Mouse (Mus musculus) cerebral cortex, adult 2 months (tissue): ENCODE results near the gene Acat2.

Experiments used
- WGBS: fragments of 180-500 bp; shearing (Covaris S2); methylation state at CpG from one replicate; pipeline ENCODE4 v1.1.7; 2018; 5-methylcytosine and 5-hydroxymethylcytosine counted together

Acat2 gene

DNA sequence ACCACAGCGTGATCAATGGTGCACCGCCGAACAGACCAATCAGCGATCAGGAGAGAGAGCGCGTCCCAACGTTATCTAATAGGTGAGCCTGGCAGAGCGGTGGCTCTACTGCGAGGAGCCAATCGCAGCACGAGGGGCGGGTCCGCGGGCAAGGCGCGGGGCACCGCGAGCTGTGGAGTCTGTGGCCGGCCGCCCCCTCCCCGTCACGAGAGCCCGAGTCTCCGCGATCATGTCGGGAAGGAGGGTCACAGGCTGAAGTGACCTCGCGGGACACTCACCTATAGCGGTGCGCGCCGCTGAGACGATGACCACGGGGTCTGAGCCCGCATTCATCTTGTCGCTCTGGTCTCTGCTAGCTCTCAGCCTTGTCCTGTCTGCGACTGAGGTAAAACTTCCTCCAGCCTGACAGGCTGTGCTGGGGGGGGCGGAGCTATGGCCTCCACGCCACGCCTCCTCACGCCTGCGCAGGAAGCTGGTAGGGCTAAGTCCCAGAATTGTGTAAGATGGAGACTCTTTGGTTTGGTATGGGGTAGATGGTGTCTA is at the start of gene Acat2:
Gene Acat2 (minus strand): TSS at position 417 of the 543 bp plus-strand sequence.
- under 1% methylated on average over 42 of the region's 42 CpGs for WGBS

DNA sequence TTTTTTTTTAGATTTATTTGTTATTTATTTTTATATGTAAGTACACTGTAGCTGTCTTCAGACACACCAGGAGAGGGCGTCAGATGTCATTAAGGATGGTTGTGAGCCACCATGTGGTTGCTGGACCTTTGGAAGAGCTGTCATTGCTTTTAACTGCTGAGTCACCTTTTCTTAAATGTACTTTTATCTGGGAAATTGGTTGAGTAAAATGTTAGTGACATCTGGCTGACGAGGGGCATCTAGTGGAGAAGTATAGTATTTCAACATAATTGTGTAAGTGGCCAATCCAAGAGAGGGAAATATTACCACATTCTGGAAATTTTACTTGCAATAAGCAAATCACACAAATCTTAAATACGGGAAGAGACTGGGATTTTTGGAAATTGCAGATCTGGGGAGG is 49.3 kb upstream of the Acat2 start:
- WGBS, result 13% methylated on average over 3 of the region's 3 CpGs

- WGBS, result under 1% methylated on average over 10 of the region's 10 CpGs
Observed at GRCm38 (mm10) chr17:13008528-13008927, 48.0 kb upstream of the Acat2 start.

DNA sequence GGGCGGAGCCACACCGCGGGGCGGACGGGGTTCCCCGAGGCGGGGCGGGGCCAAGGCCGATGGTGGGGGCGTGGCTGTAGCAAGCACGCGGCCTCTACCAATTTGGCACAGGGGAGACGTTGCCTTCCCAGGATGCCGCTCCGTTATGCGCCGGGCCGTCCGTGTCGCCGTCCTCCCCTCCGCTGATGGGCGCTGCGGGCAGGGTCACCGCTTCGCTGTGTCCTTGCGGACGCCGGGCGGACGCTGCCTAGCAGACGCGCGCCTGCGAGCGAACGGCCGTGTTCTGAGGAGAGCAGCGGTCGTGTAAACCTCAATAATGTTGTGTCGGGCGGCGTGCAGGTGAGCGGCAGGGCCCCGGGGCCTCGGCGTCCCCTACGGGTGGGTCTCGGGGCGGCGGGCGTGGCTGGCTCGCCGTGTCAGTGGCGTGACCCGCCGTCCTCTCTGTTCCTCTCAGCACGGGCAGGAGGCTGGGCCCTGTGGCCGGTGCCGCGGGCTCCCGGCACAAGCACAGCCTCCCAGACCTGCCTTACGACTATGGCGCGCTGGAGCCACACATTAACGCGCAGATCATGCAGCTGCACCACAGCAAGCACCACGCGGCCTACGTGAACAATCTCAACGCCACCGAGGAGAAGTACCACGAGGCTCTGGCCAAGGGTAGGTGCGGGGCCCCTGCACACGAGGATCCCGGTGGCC is 47.3 kb upstream of the Acat2 start:
- WGBS, result under 1% methylated on average over 76 of the region's 76 CpGs

- 64% methylated on average over 5 of the region's 5 CpGs for WGBS
Observed at GRCm38 (mm10) chr17:13006984-13007383, 46.4 kb upstream of the Acat2 start.

- 98% methylated on average over 2 of the region's 2 CpGs for WGBS
Observed at GRCm38 (mm10) chr17:13006546-13006945, 46.0 kb upstream of the Acat2 start, which contains the start of gene Sod2. Gene Sod2 (plus strand): TSS chr17:13006846.

- 81% methylated on average over 2 of the region's 2 CpGs for WGBS
Observed at GRCm38 (mm10) chr17:13004436-13004835, 43.9 kb upstream of the Acat2 start.

GRCm38 (mm10) chr17:13002243-13002642 is 41.7 kb upstream of the Acat2 start:
- 95% methylated on average over 5 of the region's 5 CpGs for WGBS

DNA sequence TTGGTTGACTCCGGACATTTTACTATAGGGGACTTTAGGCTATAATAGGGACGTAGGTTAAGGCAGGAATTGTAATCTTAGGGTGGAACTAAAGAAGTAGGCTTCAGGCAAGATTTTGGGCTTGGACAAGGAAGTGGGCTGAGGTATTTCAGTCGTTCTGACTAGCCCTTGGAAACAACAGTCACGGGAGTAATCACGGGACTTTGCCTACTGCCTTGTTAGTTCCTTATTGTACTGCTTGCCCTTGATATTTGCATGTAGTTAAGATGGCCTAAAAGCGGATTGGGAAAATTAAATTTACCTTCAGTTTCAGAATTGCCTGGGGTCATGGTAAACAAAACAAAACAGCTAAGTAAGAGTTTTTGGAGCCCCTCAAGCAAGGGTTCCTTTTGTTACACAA is 38.5 kb upstream of the Acat2 start:
- 86% methylated on average over 6 of the region's 6 CpGs for WGBS

DNA sequence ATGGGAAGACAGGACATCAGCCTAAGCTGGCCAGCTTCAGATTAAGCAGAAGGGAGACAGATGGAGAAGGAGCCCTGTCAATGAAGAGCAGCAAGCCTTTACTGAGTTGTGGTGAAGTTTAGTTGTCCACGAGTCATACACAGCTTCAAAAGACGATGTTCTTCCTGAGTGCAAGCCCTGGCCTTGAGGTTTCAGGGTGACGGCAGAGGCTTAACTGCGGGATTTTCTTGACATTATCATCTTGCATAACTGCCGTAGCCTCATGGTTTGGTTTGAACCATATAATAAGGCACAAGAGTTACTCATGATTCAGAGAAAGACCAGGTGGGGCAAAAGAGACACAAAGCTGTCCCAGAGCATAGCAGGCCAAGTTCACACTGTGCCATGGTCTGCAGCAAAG is 37.3 kb upstream of the Acat2 start:
- 93% methylated on average over 5 of the region's 5 CpGs for WGBS

GRCm38 (mm10) chr17:12996345-12996744 is 35.8 kb upstream of the Acat2 start:
- WGBS, result 6% methylated on average over 3 of the region's 3 CpGs

DNA sequence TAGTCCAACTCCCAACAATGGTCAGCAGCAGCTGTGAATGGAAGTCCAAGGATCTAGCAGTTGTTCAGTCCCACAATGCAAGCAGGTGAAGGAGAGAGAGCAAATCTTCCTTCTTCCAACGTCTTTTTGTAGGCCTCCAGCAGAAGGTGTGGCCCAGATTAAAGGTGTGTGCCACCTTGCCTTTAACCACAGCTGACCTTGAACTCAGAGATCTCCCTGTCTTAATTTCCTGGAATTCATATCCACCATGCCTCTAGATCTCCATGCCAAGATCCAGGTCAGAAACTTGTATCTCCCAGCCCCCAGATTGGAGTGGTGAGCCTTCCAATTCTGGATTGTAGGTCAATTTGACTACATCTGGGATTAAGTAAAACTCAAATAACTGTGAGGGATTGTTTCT is 33.5 kb upstream of the Acat2 start, which contains the start of gene Wtap:
Gene Wtap (minus strand): TSS at position 101 of the 400 bp plus-strand sequence.
- whole genome bisulfite sequencing, result 82% methylated on average over 1 of the region's 1 CpGs

DNA sequence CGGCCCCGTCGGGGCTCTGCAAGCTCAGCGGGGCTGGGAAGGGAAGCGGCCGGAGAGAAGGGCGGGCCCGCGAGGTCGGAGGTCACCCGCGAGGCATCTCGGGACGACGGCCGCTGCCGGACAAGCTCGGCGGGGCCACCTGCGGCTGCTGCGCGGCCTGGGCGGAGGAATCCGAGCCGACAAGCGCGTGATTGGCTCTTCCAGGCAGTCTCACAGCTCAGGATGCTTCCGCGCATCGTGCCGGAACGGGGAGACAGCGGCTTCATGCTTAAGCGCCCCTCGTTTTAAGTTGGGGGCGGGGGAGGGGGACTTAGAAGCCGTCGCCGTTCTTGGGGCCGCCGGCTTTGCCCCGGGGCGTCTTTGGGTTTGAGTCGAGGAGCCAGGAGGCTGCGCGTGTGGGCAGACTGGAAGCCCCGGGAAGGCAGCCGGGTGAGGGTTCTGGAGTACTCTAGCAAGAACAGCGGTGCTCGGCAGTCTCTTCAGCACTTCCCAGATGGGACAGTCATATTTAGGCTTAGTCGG is 32.0 kb upstream of the Acat2 start:
- WGBS, result under 1% methylated on average over 51 of the region's 51 CpGs

DNA sequence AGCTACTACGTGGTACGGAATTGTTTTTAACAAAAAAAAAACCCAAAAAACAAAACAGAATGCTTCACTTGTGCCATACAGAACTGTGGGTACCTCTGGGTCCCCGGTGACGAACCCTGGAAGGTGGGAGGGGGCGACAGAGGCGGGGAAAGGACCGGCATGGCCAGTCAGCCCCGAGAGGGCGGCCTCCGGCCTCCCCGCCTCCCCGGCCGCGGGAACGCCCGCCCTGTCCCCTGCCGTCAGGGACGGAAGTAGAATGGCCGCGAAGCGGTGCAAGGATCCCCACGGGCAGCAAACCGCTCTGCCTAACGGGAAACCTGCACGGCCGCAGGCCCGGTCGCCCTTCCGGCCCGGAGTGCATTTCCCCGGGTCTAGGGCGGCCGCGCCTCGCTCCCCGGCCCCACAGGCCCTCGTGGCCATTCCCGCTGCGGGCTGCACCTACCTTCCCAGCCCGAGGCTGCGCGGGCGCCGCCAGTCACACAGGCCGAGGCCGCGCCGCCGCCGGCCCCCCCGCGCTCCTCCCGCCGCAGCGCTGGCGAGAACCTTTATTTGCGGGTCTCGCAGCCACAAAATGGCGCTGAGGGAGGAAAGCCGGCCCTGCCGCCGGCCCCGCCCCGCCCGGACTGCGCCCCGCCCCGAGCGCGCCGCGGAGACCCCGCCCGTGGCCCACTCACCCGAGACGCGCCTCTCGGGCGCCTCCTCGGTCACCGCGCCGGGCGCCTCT is 31.2 kb upstream of the Acat2 start:
- WGBS, result under 1% methylated on average over 84 of the region's 84 CpGs

- WGBS, result under 1% methylated on average over 12 of the region's 12 CpGs
Observed at GRCm38 (mm10) chr17:12991194-12991634, 30.7 kb upstream of the Acat2 start.

- 32% methylated on average over 8 of the region's 8 CpGs for WGBS
Observed at GRCm38 (mm10) chr17:12990567-12991145, 30.1 kb upstream of the Acat2 start.

DNA sequence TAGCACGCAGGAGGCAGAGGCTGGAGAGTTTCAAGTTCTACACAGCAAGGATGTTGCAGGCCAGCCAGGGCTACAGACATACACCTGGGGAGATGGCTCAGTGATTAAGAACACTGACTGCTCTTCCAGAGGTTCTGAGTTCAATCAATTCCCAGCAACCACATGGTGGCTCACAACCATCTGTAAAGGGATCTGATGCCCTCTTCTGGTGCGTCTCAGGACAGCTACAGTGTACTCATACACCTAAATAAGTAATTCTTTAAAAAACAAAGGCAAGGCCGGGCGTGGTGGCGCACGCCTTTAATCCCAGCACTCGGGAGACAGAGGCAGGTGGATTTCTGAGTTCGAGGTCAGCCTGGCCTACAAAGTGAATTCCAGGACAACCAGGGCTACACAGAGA is 27.5 kb upstream of the Acat2 start:
- 87% methylated on average over 8 of the region's 8 CpGs for WGBS

DNA sequence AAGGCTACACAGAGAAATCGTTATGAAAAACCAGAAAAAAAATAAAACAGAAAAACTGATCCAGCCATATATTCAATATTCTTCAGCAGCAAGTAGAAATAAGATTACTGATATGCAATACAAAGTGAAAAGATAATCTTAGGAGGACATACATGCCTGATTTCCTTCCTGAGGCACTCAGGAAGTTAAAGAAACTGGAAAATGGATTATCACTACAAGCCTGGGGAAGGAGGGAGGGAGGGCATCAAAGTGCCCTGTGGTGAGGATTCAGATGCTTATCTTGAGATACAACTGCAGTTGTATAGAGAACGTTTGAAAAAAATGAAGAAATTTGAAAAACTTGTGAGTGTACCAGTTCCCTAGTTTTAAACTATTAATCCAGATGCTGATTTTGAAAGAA is 23.4 kb upstream of the Acat2 start:
- WGBS, result 73% methylated on average over 2 of the region's 2 CpGs

- 96% methylated on average over 1 of the region's 1 CpGs for WGBS
Observed at GRCm38 (mm10) chr17:12978546-12978945, 18.0 kb upstream of the Acat2 start.

DNA sequence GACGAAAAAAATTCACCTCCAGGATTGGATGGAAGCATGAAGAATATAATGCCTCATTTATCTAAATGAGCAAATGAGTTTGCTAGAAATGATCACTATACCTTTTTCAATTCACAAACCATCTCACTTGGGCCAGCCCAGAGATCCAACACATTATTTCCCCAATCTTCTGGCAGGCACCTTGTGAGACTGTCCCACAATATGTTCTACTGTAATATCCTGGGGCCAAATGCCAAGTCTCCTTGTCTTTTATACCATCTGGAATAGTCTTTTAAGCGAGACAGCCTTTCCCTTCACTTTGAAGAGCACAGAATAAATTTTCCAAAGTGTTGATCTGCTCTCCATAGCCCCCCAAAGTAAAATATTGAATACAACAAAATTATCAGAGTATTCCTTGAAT is 13.3 kb upstream of the Acat2 start:
- 49% methylated on average over 2 of the region's 2 CpGs for WGBS

DNA sequence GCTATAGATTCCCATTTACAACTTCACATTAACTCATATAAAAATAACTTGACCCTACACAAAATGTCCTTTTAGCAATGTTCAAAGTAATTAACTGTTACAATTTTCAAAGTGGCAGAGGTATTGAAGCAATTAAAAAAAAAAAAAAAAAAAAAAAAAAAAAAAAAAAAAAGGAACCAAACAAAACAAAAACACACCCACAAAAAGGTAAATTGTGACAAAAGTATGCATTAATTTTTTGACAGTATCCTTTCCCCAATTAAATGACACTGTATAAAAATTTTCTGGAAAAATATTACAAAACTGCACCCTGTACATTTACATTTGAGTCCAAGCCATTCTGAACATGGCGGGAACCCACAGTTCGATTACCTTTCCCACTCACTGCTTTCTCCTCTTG is 6.6 kb upstream of the Acat2 start:
- 83% methylated on average over 2 of the region's 2 CpGs for WGBS

DNA sequence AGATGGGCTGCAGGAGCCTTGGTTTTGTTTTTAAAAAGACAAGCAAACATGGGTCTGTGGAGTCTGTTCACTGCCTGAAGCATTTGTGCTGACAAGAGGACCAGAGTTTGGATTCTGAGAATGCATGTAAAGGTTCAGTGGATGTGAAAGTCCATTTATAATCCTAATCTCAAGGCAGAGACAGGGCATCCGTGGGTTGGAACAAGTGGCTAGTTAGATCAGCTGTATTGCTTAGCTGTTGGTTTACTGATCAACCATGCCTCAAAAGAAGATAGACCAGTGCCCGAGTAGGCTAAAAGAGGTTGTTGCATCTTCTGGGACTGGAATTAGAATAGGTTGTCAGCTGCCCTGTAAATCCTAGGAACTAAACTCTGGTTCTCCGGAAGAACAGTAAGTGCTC is 2.9 kb upstream of the Acat2 start:
- 87% methylated on average over 3 of the region's 3 CpGs for WGBS
